Mouse (Mus musculus) spleen, adult 2 months (tissue): ENCODE data around the gene Ccdc141.

Source experiments
- CTCF ChIP-seq: fragments of 200-500 bp; IDR thresholded peaks from 2 replicates; pipeline ENCODE4 v1.5.1; 2011; ENCODE audit warnings: mild to moderate bottlenecking, inconsistent platforms; ENCODE audit not compliant: insufficient read depth, insufficient read length, insufficient replicate concordance; ENCODE audit errors: extremely low read depth
- POLR2A ChIP-seq: fragments of 200-500 bp; IDR thresholded peaks from 2 replicates; pipeline ENCODE4 v1.6.1; 2011; ENCODE audit warnings: low read depth, low read length, inconsistent platforms

GRCm38 (mm10) chr2:77184049-77184571 lies 13.7 kb upstream of the Ccdc141 start:
- TF ChIP-seq POLR2A (no peak), CTCF (no peak)
